Comparison of ENCODE assay signal across 10 mouse cellular contexts in genomic region chr15:94463251-94463650, GRCm38 (mm10). TPM values are rescaled to one million over a fixed set of nuclear protein-coding genes. Genes with fewer than 3 reads are reported as not detected.
A peak's percentile ranks its signal among the peaks of the same experiment; 100 is the strongest.
DNase-seq lines count a peak whose midpoint lies in the region; ATAC-seq and TF ChIP-seq lines count a peak whose summit lies in the region.
"Had no signal": no experiment of that assay in that cellular context is flagged by ENCODE, and none has a peak within 500 bp of the region (broad histone marks: within the 10 kb centered on the region; RNA-seq: fewer than 3 reads in every experiment).

No protein-coding gene starts in this region.

- no peaks in the 10 kb centered on the region for H3K79me2 ChIP-seq in myocyte (ENCODE audit: control insufficient read depth, insufficient read depth)

- no peak for TF ChIP-seq POLR2A in myocyte (IDR thresholded peaks at IDR 0.05; ENCODE audit: insufficient read length, low read depth)

- no peak for TF ChIP-seq EP300 in heart, postnatal 0 days (IDR thresholded peaks at IDR 0.05; ENCODE audit: low read depth)

- peak; percentile 82 for TF ChIP-seq CTCF in heart, postnatal 0 days (IDR thresholded peaks at IDR 0.05; ENCODE audit: low read depth)

- no peak overlapping the region for H3ac ChIP-seq in myocyte (ENCODE audit: control insufficient read depth, insufficient read length)

- no peak overlapping the region for H3K4me2 ChIP-seq in heart, postnatal 0 days (ENCODE audit: low read depth, low read length)
- H3K4me2 ChIP-seq in myocyte (ENCODE audit: low read depth) = no peak overlapping the region
- H3K4me2 ChIP-seq: limb, embryonic 15.5 days had no signal

- WGBS in heart, postnatal 0 days = 50% methylated on average over 3 of the region's 3 CpGs

- no peaks in the 10 kb centered on the region for H3K36me3 ChIP-seq in heart, postnatal 0 days (replicated peaks; ENCODE audit: control insufficient read depth, insufficient read depth, low read length)
- H3K36me3 ChIP-seq in myocyte (ENCODE audit: control insufficient read depth, insufficient read depth) = no peaks in the 10 kb centered on the region
- H3K36me3 ChIP-seq: limb, embryonic 15.5 days had no signal

- H3K27ac ChIP-seq in heart, postnatal 0 days (ENCODE audit: low read depth) = no peak overlapping the region
- H3K27ac ChIP-seq: limb, embryonic 15.5 days had no signal

- H3K4me1 ChIP-seq in heart, postnatal 0 days (ENCODE audit: control insufficient read depth, insufficient read depth) = no peaks in the 10 kb centered on the region
- H3K4me1 ChIP-seq: limb, embryonic 15.5 days had no signal

- no peak overlapping the region for H3K9ac ChIP-seq in heart, postnatal 0 days (replicated peaks; ENCODE audit: low read depth, low read length)
- H3K9ac ChIP-seq: limb, embryonic 15.5 days had no signal

- H3K4me3 ChIP-seq in heart, postnatal 0 days (ENCODE audit: low read depth, low read length) = no peak overlapping the region
- no peak overlapping the region for H3K4me3 ChIP-seq in myocyte
- H3K4me3 ChIP-seq: limb, embryonic 15.5 days had no signal

- DNase-seq in heart, postnatal 0 days (ENCODE audit: low spot score) = peak; percentile 61
- DNase-seq in heart, adult 11 months = no peak
- DNase-seq in thymus, postnatal 0 days (ENCODE audit: low spot score) = peak; percentile 4
- DNase-seq in thymus, postnatal 25 days = no peak
- DNase-seq in fibroblast of lung, adult 2 months (ENCODE audit: low read depth) = peak; percentile 17
- DNase-seq in right cerebral cortex, adult 2 months (ENCODE audit: low spot score in 2 of 2) = no peak
- no peak for DNase-seq in right cerebral cortex, postnatal 36 days (ENCODE audit: low spot score in 2 of 2)

- no peaks in the 10 kb centered on the region for H3K9me3 ChIP-seq in heart, postnatal 0 days (replicated peaks; ENCODE audit: control insufficient read depth, low read length)
- H3K9me3 ChIP-seq: limb, embryonic 15.5 days had no signal

- no peaks in the 10 kb centered on the region for H3K27me3 ChIP-seq in heart, postnatal 0 days (ENCODE audit: control insufficient read depth, insufficient read depth, low read length)
- H3K27me3 ChIP-seq in myocyte (ENCODE audit: control insufficient read depth, insufficient read depth, insufficient read length) = peaks cover 6% of the 10 kb centered on the region
- H3K27me3 ChIP-seq: limb, embryonic 15.5 days had no signal

- ATAC-seq in heart, postnatal 0 days (ENCODE audit: insufficient read depth, low read depth) = peak; percentile 64

TF ChIP-seq in myocyte, 11 proteins besides CTCF, POLR2A, EP300 and RAD21:
- TF ChIP-seq MAX (IDR thresholded peaks at IDR 0.05; ENCODE audit: low read depth) = no peak
- peak; percentile 26 for TF ChIP-seq USF1 (IDR thresholded peaks at IDR 0.05; ENCODE audit: low read depth)
- TF ChIP-seq REST (IDR thresholded peaks at IDR 0.05; ENCODE audit: insufficient read depth, insufficient read length) = peak; percentile 63
TF ChIP-seq in myocyte: peak in this region for 2.

RNA-seq across cellular contexts. Expression of gene Adamts20, which starts 2.0 kb away (rescaled TPM):
- total RNA-seq in heart, postnatal 0 days (2014; rRNA removed; ENCODE audit: low replicate concordance) = 0.15 and 1.5 TPM in 2 replicates
- polyA plus RNA-seq in heart, postnatal 0 days (2015; fragmentation: Nextera tagmentation; extraction: Ambion mirVana) = 0.19 and 0.29 TPM in 2 replicates
- polyA plus RNA-seq in thymus, postnatal 0 days (2015; fragmentation: Nextera tagmentation; extraction: Ambion mirVana) = 0.31 and 0.35 TPM in 2 replicates
- not detected for polyA plus RNA-seq in myocyte (2012; fragmentation: generic; extraction: Trizol)
- total RNA-seq: neutrophil, adult 5-6 weeks had no signal

Comparison
In these comparisons a context has a peak if more than half of its experiments do, and no peak if none do; other contexts are left out.
1. DNase-seq: peak in heart, postnatal 0 days (single experiment), thymus, postnatal 0 days (single experiment) and fibroblast of lung, adult 2 months (single experiment); none in heart, adult 11 months (single experiment), thymus, postnatal 25 days (single experiment), right cerebral cortex, adult 2 months (0 of 2) and right cerebral cortex, postnatal 36 days (0 of 2).